Mouse (Mus musculus) hindbrain, postnatal 0 days (tissue): ENCODE measurements around the gene Itga8. TPM values are rescaled to one million over a fixed set of nuclear protein-coding genes. Genes with fewer than 3 reads are reported as not detected.
A peak's percentile ranks its signal among the peaks of the same experiment; 100 is the strongest.

Experiments
- ATAC-seq: fragments of 200-750 bp; cut with Nextera tagmentation; 2 replicates; pipeline ENCODE4 v1.8.0; 2017; ENCODE audit warnings: mild to moderate bottlenecking, moderate TSS enrichment, moderate library complexity
- DNase-seq: peaks from one replicate; pipeline ENCODE4 v3.0.0-alpha.2; 2015; ENCODE audit warnings: low spot score
- H3K27ac ChIP-seq: fragments of 300-500 bp; sonication (generic); 2 replicates; pipeline ENCODE4 v1.5.1; 2014; ENCODE audit warnings: mild to moderate bottlenecking
- H3K27me3 ChIP-seq: fragments of 300-500 bp; sonication (generic); 2 replicates; pipeline ENCODE4 v1.6.1; 2014; ENCODE audit warnings: low read length, mixed read lengths; ENCODE audit not compliant: insufficient read depth
- H3K36me3 ChIP-seq: fragments of 300-500 bp; sonication (generic); 2 replicates; pipeline ENCODE4 v1.6.1; 2014; ENCODE audit warnings: low read length, mixed read lengths; ENCODE audit not compliant: insufficient read depth
- H3K4me1 ChIP-seq: fragments of 300-500 bp; sonication (generic); 2 replicates; pipeline ENCODE4 v1.6.1; 2014; ENCODE audit warnings: antibody characterized with exemption, low read length, mixed read lengths; ENCODE audit not compliant: insufficient read depth
- H3K4me2 ChIP-seq: fragments of 300-500 bp; sonication (generic); 2 replicates; pipeline ENCODE4 v1.6.1; 2014; ENCODE audit warnings: low read depth, mild to moderate bottlenecking, low read length, moderate library complexity, mixed read lengths
- H3K4me3 ChIP-seq: fragments of 300-500 bp; sonication (generic); 2 replicates; pipeline ENCODE4 v1.5.1; 2014; ENCODE audit warnings: low read length
- H3K9ac ChIP-seq: fragments of 300-500 bp; sonication (generic); replicated peaks from 2 replicates; pipeline ENCODE4 v1.6.1; 2014; ENCODE audit warnings: mild to moderate bottlenecking, low read length, moderate library complexity, mixed read lengths
- H3K9me3 ChIP-seq: fragments of 300-500 bp; sonication (generic); 2 replicates; pipeline ENCODE4 v1.6.1; 2016; ENCODE audit warnings: low read length, mixed read lengths
- CTCF ChIP-seq: IDR thresholded peaks from 2 replicates; pipeline ENCODE4 v1.5.1; 2016; ENCODE audit warnings: antibody characterized with exemption, control low read depth, low read depth
- WGBS: fragments of 180-500 bp; shearing (Covaris S2); extraction: QIAGEN DNeasy Blood & Tissue Kit; methylation state at CpG from one replicate; pipeline ENCODE4 v1.1.7; 2014; 5-methylcytosine and 5-hydroxymethylcytosine counted together
- polyA plus RNA-seq: library from polyadenylated mRNA; unstranded; fragments of >200 nt; fragmentation: Nextera tagmentation; extraction: Ambion mirVana; gene quantifications from 2 replicates; pipeline ENCODE4 v1.2.1, GENCODE M21; 2015
- total RNA-seq: library from RNA; depleted of rRNA; stranded (reverse); fragments of >200 nt; gene quantifications from 2 replicates; pipeline ENCODE4 v1.2.3, GENCODE M21; 2014

Gene Itga8
- total and polyA plus RNA-seq, 2 experiments from 2014 or later, result 2.9 to 3.6 TPM

GRCm38 (mm10) chr2:12317343-12317742 lies 15.6 kb upstream of the Itga8 start:
- TF ChIP-seq CTCF, result no peak
- H3K4me1 ChIP-seq, result no peaks in the 10 kb centered on the region
- no peak overlapping the region for H3K27ac ChIP-seq
- H3K9ac ChIP-seq, result no peak overlapping the region
- no peak for ATAC-seq
- H3K27me3 ChIP-seq, result no peaks in the 10 kb centered on the region
- H3K9me3 ChIP-seq, result no peaks in the 10 kb centered on the region
- no peaks in the 10 kb centered on the region for H3K36me3 ChIP-seq
- DNase-seq, result no peak
- H3K4me3 ChIP-seq, result no peak overlapping the region
- WGBS, result 83% methylated on average over 5 of the region's 5 CpGs
- no peak overlapping the region for H3K4me2 ChIP-seq

GRCm38 (mm10) chr2:12316361-12316760 lies 14.6 kb upstream of the Itga8 start:
- Histone ChIP-seq H3K9me3 (no peaks in the 10 kb centered on the region), H3K27me3 (no peaks in the 10 kb centered on the region), H3K27ac (no peak overlapping the region), H3K9ac (no peak overlapping the region), H3K4me3 (no peak overlapping the region), H3K4me2 (no peak overlapping the region), H3K4me1 (no peaks in the 10 kb centered on the region), H3K36me3 (no peaks in the 10 kb centered on the region)
- TF ChIP-seq CTCF, result no peak
- DNase-seq (no peak), ATAC-seq (peak; percentile 43; the same call in 1 of the 2 replicates)
- 29% methylated on average over 7 of the region's 7 CpGs for WGBS

GRCm38 (mm10) chr2:12314028-12314427 lies 12.3 kb upstream of the Itga8 start:
- Histone ChIP-seq H3K4me1 (no peaks in the 10 kb centered on the region), H3K9ac (no peak overlapping the region), H3K9me3 (no peaks in the 10 kb centered on the region), H3K36me3 (no peaks in the 10 kb centered on the region), H3K4me3 (no peak overlapping the region), H3K4me2 (no peak overlapping the region), H3K27ac (no peak overlapping the region), H3K27me3 (no peaks in the 10 kb centered on the region)
- no peak for DNase-seq
- TF ChIP-seq CTCF, result no peak
- 77% methylated on average over 6 of the region's 6 CpGs for WGBS
- no peak for ATAC-seq

- peak; percentile 14; the same call in 1 of the 2 replicates for TF ChIP-seq CTCF
- no peak for DNase-seq
- Histone ChIP-seq H3K4me3 (no peak overlapping the region), H3K36me3 (no peaks in the 10 kb centered on the region), H3K27ac (no peak overlapping the region), H3K4me2 (no peak overlapping the region), H3K9ac (no peak overlapping the region), H3K9me3 (no peaks in the 10 kb centered on the region), H3K4me1 (no peaks in the 10 kb centered on the region), H3K27me3 (no peaks in the 10 kb centered on the region)
- ATAC-seq, result no peak
These were observed 6.7 kb upstream of the Itga8 start for GRCm38 (mm10) chr2:12308466-12308865.

GRCm38 (mm10) chr2:12307311-12307710 lies 5.6 kb upstream of the Itga8 start:
- Histone ChIP-seq H3K9me3 (no peaks in the 10 kb centered on the region), H3K27ac (no peak overlapping the region), H3K4me3 (no peak overlapping the region), H3K4me1 (no peaks in the 10 kb centered on the region), H3K27me3 (no peaks in the 10 kb centered on the region), H3K36me3 (no peaks in the 10 kb centered on the region), H3K4me2 (no peak overlapping the region), H3K9ac (no peak overlapping the region)
- no peak for TF ChIP-seq CTCF
- DNase-seq, result no peak
- no peak for ATAC-seq

- Histone ChIP-seq H3K27ac (no peak overlapping the region), H3K4me3 (no peak overlapping the region), H3K9me3 (no peaks in the 10 kb centered on the region)
These were observed 3.4 kb upstream of the Itga8 start for GRCm38 (mm10) chr2:12305064-12305650.

GRCm38 (mm10) chr2:12300449-12301228 lies 1.1 kb downstream of the Itga8 start:
- peaks cover 3% of the 10 kb centered on the region; the same call in 1 of the 2 replicates for H3K4me1 ChIP-seq
- no peaks in the 10 kb centered on the region for H3K36me3 ChIP-seq
- ATAC-seq (no peak), DNase-seq (no peak)
- H3K27ac ChIP-seq, result no peak overlapping the region
- TF ChIP-seq CTCF, result no peak
- H3K4me3 ChIP-seq, result peak overlapping the region; percentile 72
- no peak overlapping the region for H3K9ac ChIP-seq
- WGBS, result 76% methylated on average over 15 of the region's 15 CpGs
- H3K27me3 ChIP-seq, result peaks cover 5% of the 10 kb centered on the region; the same call in 1 of the 2 replicates
- H3K9me3 ChIP-seq, result no peaks in the 10 kb centered on the region
- H3K4me2 ChIP-seq, result peak overlapping the region; percentile 95

More at GRCm38 (mm10) chr2:12305064-12305650, 3.4 kb upstream of the Itga8 start:
- H3K4me2 ChIP-seq, result no peak overlapping the region
- no peak for TF ChIP-seq CTCF
- peaks cover 3% of the 10 kb centered on the region; the same call in 1 of the 2 replicates for H3K4me1 ChIP-seq
- ATAC-seq (no peak), DNase-seq (no peak)
- H3K9ac ChIP-seq, result no peak overlapping the region
- H3K27me3 ChIP-seq, result peaks cover 5% of the 10 kb centered on the region; the same call in 1 of the 2 replicates
- no peaks in the 10 kb centered on the region for H3K36me3 ChIP-seq
- WGBS, result 77% methylated on average over 9 of the region's 9 CpGs
